Mouse (Mus musculus) brain, embryonic 14.5 days (tissue): ENCODE results near the gene Trim33.

Experiments
- CTCF ChIP-seq: fragments of 200-500 bp; IDR thresholded peaks from 2 replicates; pipeline ENCODE4 v1.5.1; 2012; ENCODE audit warnings: inconsistent platforms, mild to moderate bottlenecking, moderate library complexity, borderline replicate concordance; ENCODE audit not compliant: insufficient read depth, insufficient read length; ENCODE audit errors: extremely low read depth
- POLR2A ChIP-seq: fragments of 200-500 bp; IDR thresholded peaks from 2 replicates; pipeline ENCODE4 v1.6.1; 2012; ENCODE audit warnings: mild to moderate bottlenecking, inconsistent platforms, borderline replicate concordance; ENCODE audit not compliant: poor library complexity, insufficient read depth, insufficient read length, severe bottlenecking; ENCODE audit errors: extremely low read depth

DNA sequence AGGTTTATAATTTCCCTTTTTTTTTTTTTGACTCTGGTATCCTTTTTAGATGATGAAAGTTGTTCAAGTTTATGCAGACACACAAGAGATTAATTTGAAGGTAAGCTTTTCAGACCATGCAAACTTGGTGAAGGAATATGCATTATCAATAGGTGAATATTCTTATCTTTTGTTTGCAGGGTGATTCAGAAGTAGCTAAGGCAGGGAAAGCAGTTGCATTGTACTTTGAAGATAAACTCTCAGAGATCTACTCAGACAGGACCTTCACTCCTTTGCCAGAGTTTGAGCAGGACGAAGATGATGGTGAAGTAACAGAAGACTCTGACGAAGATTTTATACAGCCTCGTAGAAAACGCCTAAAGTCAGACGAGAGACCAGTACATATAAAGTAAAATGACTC lies 74.4 kb downstream of the Trim33 start:
- TF ChIP-seq CTCF (no peak), POLR2A (no peak)
